Mouse (Mus musculus): ENCODE measurements around the gene Grin2c. TPM values are rescaled to one million over a fixed set of nuclear protein-coding genes. Genes with fewer than 3 reads are reported as not detected.

The Grin2c gene
- polyA plus RNA-seq, 1 experiment from 2014 or later, result not detected

GRCm38 (mm10) chr11:115224889-115225288, 42.2 kb downstream of the Grin2c start:
- H3K36me3 ChIP-seq (ENCODE audit: control insufficient read depth, insufficient read depth, low read length), result no peaks in the 10 kb centered on the region
- ATAC-seq (ENCODE audit: low FRiP score, low TSS enrichment), result peak; percentile 24; the same call in 1 of the 2 replicates
- H3K9me3 ChIP-seq (ENCODE audit: control insufficient read depth, low read length), result no peaks in the 10 kb centered on the region
- peaks cover 7% of the 10 kb centered on the region; the same call in 1 of the 2 replicates for H3K27me3 ChIP-seq (ENCODE audit: control insufficient read depth, insufficient read depth, low read length)
- no peak overlapping the region for H3K4me2 ChIP-seq (replicated peaks; ENCODE audit: low read depth, low read length)
- no peak overlapping the region for H3K27ac ChIP-seq (ENCODE audit: low read depth, low read length)
- no peak overlapping the region for H3K4me3 ChIP-seq (ENCODE audit: low read length)
- H3K9ac ChIP-seq (ENCODE audit: low read depth, low read length), result no peak overlapping the region
- WGBS, result 43% methylated on average over 8 of the region's 8 CpGs
- peaks cover 12% of the 10 kb centered on the region for H3K4me1 ChIP-seq (ENCODE audit: control insufficient read depth, insufficient read depth, low read length)

- Histone ChIP-seq H3K9me3 (ENCODE audit: control insufficient read depth, low read length) (no peaks in the 10 kb centered on the region), H3K9ac (ENCODE audit: low read depth, low read length) (no peak overlapping the region), H3K27ac (ENCODE audit: low read depth, low read length) (no peak overlapping the region), H3K27me3 (ENCODE audit: control insufficient read depth, insufficient read depth, low read length) (peaks cover 9% of the 10 kb centered on the region; the same call in 1 of the 2 replicates), H3K4me2 (replicated peaks; ENCODE audit: low read depth, low read length) (no peak overlapping the region), H3K36me3 (ENCODE audit: control insufficient read depth, insufficient read depth, low read length) (no peaks in the 10 kb centered on the region), H3K4me1 (ENCODE audit: control insufficient read depth, insufficient read depth, low read length) (peaks cover 18% of the 10 kb centered on the region), H3K4me3 (ENCODE audit: low read length) (no peak overlapping the region)
- WGBS, result 62% methylated on average over 6 of the region's 6 CpGs
- no peak for ATAC-seq (ENCODE audit: low FRiP score, low TSS enrichment)
These were observed 43.2 kb downstream of the Grin2c start for GRCm38 (mm10) chr11:115223877-115224276.

- 67% methylated on average over 11 of the region's 11 CpGs for WGBS
These were observed 43.6 kb downstream of the Grin2c start for GRCm38 (mm10) chr11:115223451-115223850.

GRCm38 (mm10) chr11:115222570-115222969, 44.5 kb downstream of the Grin2c start:
- H3K27me3 ChIP-seq (ENCODE audit: control insufficient read depth, insufficient read depth, low read length), result peaks cover 9% of the 10 kb centered on the region; the same call in 1 of the 2 replicates

More at GRCm38 (mm10) chr11:115223451-115223850, 43.6 kb downstream of the Grin2c start:
- Histone ChIP-seq H3K27ac (ENCODE audit: low read depth, low read length) (no peak overlapping the region), H3K36me3 (ENCODE audit: control insufficient read depth, insufficient read depth, low read length) (no peaks in the 10 kb centered on the region), H3K9ac (ENCODE audit: low read depth, low read length) (no peak overlapping the region), H3K27me3 (ENCODE audit: control insufficient read depth, insufficient read depth, low read length) (peaks cover 9% of the 10 kb centered on the region; the same call in 1 of the 2 replicates), H3K9me3 (ENCODE audit: control insufficient read depth, low read length) (no peaks in the 10 kb centered on the region), H3K4me3 (ENCODE audit: low read length) (no peak overlapping the region), H3K4me1 (ENCODE audit: control insufficient read depth, insufficient read depth, low read length) (peaks cover 21% of the 10 kb centered on the region), H3K4me2 (replicated peaks; ENCODE audit: low read depth, low read length) (no peak overlapping the region)
- ATAC-seq (ENCODE audit: low FRiP score, low TSS enrichment), result no peak

GRCm38 (mm10) chr11:115222077-115222476, 45.0 kb downstream of the Grin2c start:
- no peaks in the 10 kb centered on the region for H3K36me3 ChIP-seq (ENCODE audit: control insufficient read depth, insufficient read depth, low read length)
- H3K4me3 ChIP-seq (ENCODE audit: low read length), result no peak overlapping the region
- peaks cover 9% of the 10 kb centered on the region; the same call in 1 of the 2 replicates for H3K27me3 ChIP-seq (ENCODE audit: control insufficient read depth, insufficient read depth, low read length)
- no peak overlapping the region for H3K9ac ChIP-seq (ENCODE audit: low read depth, low read length)
- WGBS, result 26% methylated on average over 12 of the region's 12 CpGs
- H3K4me2 ChIP-seq (replicated peaks; ENCODE audit: low read depth, low read length), result no peak overlapping the region
- H3K4me1 ChIP-seq (ENCODE audit: control insufficient read depth, insufficient read depth, low read length), result peaks cover 21% of the 10 kb centered on the region
- ATAC-seq (ENCODE audit: low FRiP score, low TSS enrichment), result no peak
- no peaks in the 10 kb centered on the region for H3K9me3 ChIP-seq (ENCODE audit: control insufficient read depth, low read length)
- H3K27ac ChIP-seq (ENCODE audit: low read depth, low read length), result no peak overlapping the region

More at GRCm38 (mm10) chr11:115222570-115222969, 44.5 kb downstream of the Grin2c start:
- H3K4me3 ChIP-seq (ENCODE audit: low read length), result no peak overlapping the region
- peaks cover 22% of the 10 kb centered on the region for H3K4me1 ChIP-seq (ENCODE audit: control insufficient read depth, insufficient read depth, low read length)
- no peak overlapping the region for H3K4me2 ChIP-seq (replicated peaks; ENCODE audit: low read depth, low read length)
- no peaks in the 10 kb centered on the region for H3K9me3 ChIP-seq (ENCODE audit: control insufficient read depth, low read length)
- no peak overlapping the region for H3K9ac ChIP-seq (ENCODE audit: low read depth, low read length)
- WGBS, result 15% methylated on average over 5 of the region's 5 CpGs
- no peak overlapping the region for H3K27ac ChIP-seq (ENCODE audit: low read depth, low read length)
- no peak for ATAC-seq (ENCODE audit: low FRiP score, low TSS enrichment)
- H3K36me3 ChIP-seq (ENCODE audit: control insufficient read depth, insufficient read depth, low read length), result no peaks in the 10 kb centered on the region

- no peaks in the 10 kb centered on the region for H3K9me3 ChIP-seq (ENCODE audit: control insufficient read depth, low read length)
- no peak for ATAC-seq (ENCODE audit: low FRiP score, low TSS enrichment)
- H3K27ac ChIP-seq (ENCODE audit: low read depth, low read length), result no peak overlapping the region
- peaks cover 21% of the 10 kb centered on the region for H3K4me1 ChIP-seq (ENCODE audit: control insufficient read depth, insufficient read depth, low read length)
- no peaks in the 10 kb centered on the region for H3K36me3 ChIP-seq (ENCODE audit: control insufficient read depth, insufficient read depth, low read length)
- no peak overlapping the region for H3K9ac ChIP-seq (ENCODE audit: low read depth, low read length)
- no peak overlapping the region for H3K4me2 ChIP-seq (replicated peaks; ENCODE audit: low read depth, low read length)
- no peak overlapping the region for H3K4me3 ChIP-seq (ENCODE audit: low read length)
- 83% methylated on average over 10 of the region's 10 CpGs for WGBS
- H3K27me3 ChIP-seq (ENCODE audit: control insufficient read depth, insufficient read depth, low read length), result peaks cover 9% of the 10 kb centered on the region; the same call in 1 of the 2 replicates
These were observed 47.4 kb downstream of the Grin2c start for GRCm38 (mm10) chr11:115219685-115220084.

- Histone ChIP-seq H3K27ac (ENCODE audit: low read depth, low read length) (no peak overlapping the region), H3K27me3 (ENCODE audit: control insufficient read depth, insufficient read depth, low read length) (peaks cover 9% of the 10 kb centered on the region; the same call in 1 of the 2 replicates), H3K9me3 (ENCODE audit: control insufficient read depth, low read length) (no peaks in the 10 kb centered on the region), H3K9ac (ENCODE audit: low read depth, low read length) (no peak overlapping the region), H3K36me3 (ENCODE audit: control insufficient read depth, insufficient read depth, low read length) (no peaks in the 10 kb centered on the region), H3K4me2 (replicated peaks; ENCODE audit: low read depth, low read length) (no peak overlapping the region), H3K4me1 (ENCODE audit: control insufficient read depth, insufficient read depth, low read length) (peaks cover 21% of the 10 kb centered on the region), H3K4me3 (ENCODE audit: low read length) (no peak overlapping the region)
- no peak for ATAC-seq (ENCODE audit: low FRiP score, low TSS enrichment)
- 54% methylated on average over 9 of the region's 9 CpGs for WGBS
These were observed 47.8 kb downstream of the Grin2c start for GRCm38 (mm10) chr11:115219263-115219662.

GRCm38 (mm10) chr11:115217439-115218410, 49.3 kb downstream of the Grin2c start:
- 57% methylated on average over 18 of the region's 18 CpGs for WGBS
- peaks cover 6% of the 10 kb centered on the region; the same call in 1 of the 2 replicates for H3K27me3 ChIP-seq (ENCODE audit: control insufficient read depth, insufficient read depth, low read length)
- no peak overlapping the region for H3K9ac ChIP-seq (ENCODE audit: low read depth, low read length)
- no peak overlapping the region for H3K4me2 ChIP-seq (replicated peaks; ENCODE audit: low read depth, low read length)
- no peak overlapping the region for H3K4me3 ChIP-seq (ENCODE audit: low read length)
- H3K4me1 ChIP-seq (ENCODE audit: control insufficient read depth, insufficient read depth, low read length), result peaks cover 21% of the 10 kb centered on the region
- H3K36me3 ChIP-seq (ENCODE audit: control insufficient read depth, insufficient read depth, low read length), result no peaks in the 10 kb centered on the region
- no peak overlapping the region for H3K27ac ChIP-seq (ENCODE audit: low read depth, low read length)
- no peaks in the 10 kb centered on the region for H3K9me3 ChIP-seq (ENCODE audit: control insufficient read depth, low read length)
- ATAC-seq (ENCODE audit: low FRiP score, low TSS enrichment), result no peak

- Histone ChIP-seq H3K9ac (ENCODE audit: low read depth, low read length) (no peak overlapping the region), H3K4me1 (ENCODE audit: control insufficient read depth, insufficient read depth, low read length) (peaks cover 18% of the 10 kb centered on the region; the same call in 1 of the 2 replicates), H3K4me3 (ENCODE audit: low read length) (no peak overlapping the region), H3K27ac (ENCODE audit: low read depth, low read length) (no peak overlapping the region), H3K4me2 (replicated peaks; ENCODE audit: low read depth, low read length) (no peak overlapping the region), H3K36me3 (ENCODE audit: control insufficient read depth, insufficient read depth, low read length) (no peaks in the 10 kb centered on the region), H3K9me3 (ENCODE audit: control insufficient read depth, low read length) (no peaks in the 10 kb centered on the region), H3K27me3 (ENCODE audit: control insufficient read depth, insufficient read depth, low read length) (0 out of 2 replicates have a peak, but pooled peaks cover 2% of the 10 kb centered on the region)
- 27% methylated on average over 5 of the region's 5 CpGs for WGBS
- peak; percentile 58 for ATAC-seq (ENCODE audit: low FRiP score, low TSS enrichment)
These were observed 51.9 kb downstream of the Grin2c start for GRCm38 (mm10) chr11:115215123-115215522.
